Mouse (Mus musculus) G1E (cell line): ENCODE data around the gene Defb23.

Experiments used
- CTCF ChIP-seq: IDR thresholded peaks from 2 replicates; pipeline ENCODE4 v1.5.1; 2012; ENCODE audit warnings: low read depth, low read length, inconsistent platforms, mixed read lengths
- GATA1 ChIP-seq: IDR thresholded peaks from 2 replicates; pipeline ENCODE4 v1.6.1; 2012; ENCODE audit warnings: borderline replicate concordance, low read length, inconsistent platforms, mixed read lengths
- POLR2AphosphoS5 ChIP-seq: IDR thresholded peaks from 2 replicates; pipeline ENCODE4 v1.6.1; 2012; ENCODE audit warnings: low read depth, low read length, inconsistent platforms; ENCODE audit not compliant: insufficient replicate concordance

DNA sequence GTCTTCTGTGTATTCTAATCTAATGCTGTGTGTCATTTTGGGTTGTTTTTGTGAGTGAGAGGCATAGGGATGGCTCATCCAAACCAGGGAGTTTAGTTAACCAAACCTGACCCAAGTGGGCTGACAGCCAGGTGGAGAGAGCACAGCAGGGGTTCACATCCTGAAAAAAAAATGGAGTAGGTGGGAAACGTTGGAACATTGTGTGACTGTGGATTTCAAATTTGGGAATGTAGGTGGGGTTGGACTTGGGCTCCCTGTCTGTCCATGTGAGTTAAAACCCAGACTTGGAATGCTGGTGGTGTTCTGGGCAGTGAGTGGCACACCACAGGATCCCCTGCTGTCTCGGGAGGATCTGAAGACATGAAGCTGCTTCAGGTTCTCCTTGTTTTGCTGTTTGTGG is 12.3 kb upstream of the Defb23 start, which contains the start of gene Defb20:
- no peak for TF ChIP-seq CTCF
- TF ChIP-seq POLR2AphosphoS5 = no peak
- no peak for TF ChIP-seq GATA1
